Mouse (Mus musculus): Measurements from ENCODE around the gene Tnf. TPM values are rescaled to one million over a fixed set of nuclear protein-coding genes. Genes with fewer than 3 reads are reported as not detected.

The Tnf gene
- polyA plus RNA-seq, 1 experiment from 2014 or later = not detected

- Histone ChIP-seq H3K4me3 (ENCODE audit: low read depth, low read length) (no peak overlapping the region), H3K4me2 (ENCODE audit: low read depth, low read length) (no peak overlapping the region), H3K27ac (replicated peaks; ENCODE audit: low read depth, low read length) (no peak overlapping the region), H3K4me1 (ENCODE audit: control insufficient read depth, insufficient read depth, low read length) (no peaks in the 10 kb centered on the region), H3K9me3 (replicated peaks; ENCODE audit: control insufficient read depth, low read length) (no peaks in the 10 kb centered on the region), H3K9ac (replicated peaks; ENCODE audit: low read length) (no peak overlapping the region), H3K27me3 (ENCODE audit: control insufficient read depth, insufficient read depth, low read length) (no peaks in the 10 kb centered on the region), H3K36me3 (replicated peaks; ENCODE audit: control insufficient read depth, insufficient read depth, low read depth, low read length) (no peaks in the 10 kb centered on the region)
- DNase-seq (ENCODE audit: low spot score) (no peak), ATAC-seq (replicated peaks; ENCODE audit: insufficient number of reproducible peaks, low FRiP score, low TSS enrichment, low read depth) (no peak)
- WGBS = 72% methylated on average over 11 of the region's 11 CpGs
Measured at GRCm38 (mm10) chr17:35172445-35173234, 29.2 kb downstream of the Tnf start.

- Histone ChIP-seq H3K27me3 (ENCODE audit: control insufficient read depth, insufficient read depth, low read length) (no peaks in the 10 kb centered on the region), H3K36me3 (replicated peaks; ENCODE audit: control insufficient read depth, insufficient read depth, low read depth, low read length) (no peaks in the 10 kb centered on the region), H3K9ac (replicated peaks; ENCODE audit: low read length) (no peak overlapping the region), H3K4me3 (ENCODE audit: low read depth, low read length) (no peak overlapping the region), H3K27ac (replicated peaks; ENCODE audit: low read depth, low read length) (no peak overlapping the region), H3K9me3 (replicated peaks; ENCODE audit: control insufficient read depth, low read length) (no peaks in the 10 kb centered on the region), H3K4me2 (ENCODE audit: low read depth, low read length) (no peak overlapping the region), H3K4me1 (ENCODE audit: control insufficient read depth, insufficient read depth, low read length) (no peaks in the 10 kb centered on the region)
- DNase-seq (ENCODE audit: low spot score) = peak; percentile 84
- WGBS = 22% methylated on average over 4 of the region's 4 CpGs
- ATAC-seq (replicated peaks; ENCODE audit: insufficient number of reproducible peaks, low FRiP score, low TSS enrichment, low read depth) = no peak
Measured at GRCm38 (mm10) chr17:35168541-35169207, 33.1 kb downstream of the Tnf start.

- Histone ChIP-seq H3K27ac (replicated peaks; ENCODE audit: low read depth, low read length) (no peak overlapping the region), H3K9me3 (replicated peaks; ENCODE audit: control insufficient read depth, low read length) (no peaks in the 10 kb centered on the region), H3K4me1 (ENCODE audit: control insufficient read depth, insufficient read depth, low read length) (peaks cover 2% of the 10 kb centered on the region; the same call in 1 of the 2 replicates), H3K4me2 (ENCODE audit: low read depth, low read length) (no peak overlapping the region), H3K9ac (replicated peaks; ENCODE audit: low read length) (no peak overlapping the region), H3K4me3 (ENCODE audit: low read depth, low read length) (no peak overlapping the region), H3K36me3 (replicated peaks; ENCODE audit: control insufficient read depth, insufficient read depth, low read depth, low read length) (no peaks in the 10 kb centered on the region), H3K27me3 (ENCODE audit: control insufficient read depth, insufficient read depth, low read length) (no peaks in the 10 kb centered on the region)
- 84% methylated on average over 7 of the region's 7 CpGs for WGBS
- ATAC-seq (replicated peaks; ENCODE audit: insufficient number of reproducible peaks, low FRiP score, low TSS enrichment, low read depth) = no peak
- DNase-seq (ENCODE audit: low spot score) = no peak
Measured at GRCm38 (mm10) chr17:35167794-35168193, 34.0 kb downstream of the Tnf start.

GRCm38 (mm10) chr17:35166352-35167035 lies 35.3 kb downstream of the Tnf start:
- H3K9ac ChIP-seq (replicated peaks; ENCODE audit: low read length) = peak overlapping the region; percentile 38; the same call in 1 of the 2 replicates
- H3K4me2 ChIP-seq (ENCODE audit: low read depth, low read length) = peak overlapping the region; percentile 36; the same call in 1 of the 2 replicates
- no peaks in the 10 kb centered on the region for H3K27me3 ChIP-seq (ENCODE audit: control insufficient read depth, insufficient read depth, low read length)
- DNase-seq (ENCODE audit: low spot score) (peak; percentile 81), ATAC-seq (replicated peaks; ENCODE audit: insufficient number of reproducible peaks, low FRiP score, low TSS enrichment, low read depth) (0 out of 2 replicates have a peak, but pooled peaks have one; percentile 11)
- no peaks in the 10 kb centered on the region for H3K9me3 ChIP-seq (replicated peaks; ENCODE audit: control insufficient read depth, low read length)
- H3K27ac ChIP-seq (replicated peaks; ENCODE audit: low read depth, low read length) = no peak overlapping the region
- H3K4me1 ChIP-seq (ENCODE audit: control insufficient read depth, insufficient read depth, low read length) = peaks cover 2% of the 10 kb centered on the region; the same call in 1 of the 2 replicates
- H3K4me3 ChIP-seq (ENCODE audit: low read depth, low read length) = no peak overlapping the region
- WGBS = 74% methylated on average over 8 of the region's 8 CpGs
- no peaks in the 10 kb centered on the region; the same call in 1 of the 2 replicates for H3K36me3 ChIP-seq (replicated peaks; ENCODE audit: control insufficient read depth, insufficient read depth, low read depth, low read length)

- Histone ChIP-seq H3K4me2 (ENCODE audit: low read depth, low read length) (peak overlapping the region; percentile 36), H3K36me3 (replicated peaks; ENCODE audit: control insufficient read depth, insufficient read depth, low read depth, low read length) (peaks cover 8% of the 10 kb centered on the region), H3K27ac (replicated peaks; ENCODE audit: low read depth, low read length) (peak overlapping the region; percentile 80), H3K4me3 (ENCODE audit: low read depth, low read length) (peak overlapping the region; percentile 91), H3K4me1 (ENCODE audit: control insufficient read depth, insufficient read depth, low read length) (peaks cover 2% of the 10 kb centered on the region; the same call in 1 of the 2 replicates), H3K9me3 (replicated peaks; ENCODE audit: control insufficient read depth, low read length) (no peaks in the 10 kb centered on the region), H3K9ac (replicated peaks; ENCODE audit: low read length) (peak overlapping the region; percentile 39), H3K27me3 (ENCODE audit: control insufficient read depth, insufficient read depth, low read length) (no peaks in the 10 kb centered on the region)
- DNase-seq (ENCODE audit: low spot score) (peak; percentile 21), ATAC-seq (replicated peaks; ENCODE audit: insufficient number of reproducible peaks, low FRiP score, low TSS enrichment, low read depth) (peak; percentile 82)
- WGBS = 24% methylated on average over 12 of the region's 12 CpGs
Measured at GRCm38 (mm10) chr17:35165451-35166155, 36.2 kb downstream of the Tnf start.

- peak within 1 kb of the TSS; percentile 96 for H3K4me2 ChIP-seq (ENCODE audit: low read depth, low read length)
- H3K36me3 ChIP-seq (replicated peaks; ENCODE audit: control insufficient read depth, insufficient read depth, low read depth, low read length) = peaks cover 16% of the 10 kb centered on the region
- H3K4me3 ChIP-seq (ENCODE audit: low read depth, low read length) = peak within 1 kb of the TSS; percentile 91
- DNase-seq (ENCODE audit: low spot score) (peak; percentile 98), ATAC-seq (replicated peaks; ENCODE audit: insufficient number of reproducible peaks, low FRiP score, low TSS enrichment, low read depth) (peak; percentile 89)
- no peaks in the 10 kb centered on the region for H3K9me3 ChIP-seq (replicated peaks; ENCODE audit: control insufficient read depth, low read length)
- peak within 1 kb of the TSS; percentile 99 for H3K9ac ChIP-seq (replicated peaks; ENCODE audit: low read length)
- H3K27me3 ChIP-seq (ENCODE audit: control insufficient read depth, insufficient read depth, low read length) = no peaks in the 10 kb centered on the region
- peak within 1 kb of the TSS; percentile 93 for H3K27ac ChIP-seq (replicated peaks; ENCODE audit: low read depth, low read length)
- WGBS = under 1% methylated on average over 53 of the region's 89 CpGs
- H3K4me1 ChIP-seq (ENCODE audit: control insufficient read depth, insufficient read depth, low read length) = peaks cover 2% of the 10 kb centered on the region; the same call in 1 of the 2 replicates
Measured at GRCm38 (mm10) chr17:35164568-35165450, 37.0 kb downstream of the Tnf start, which contains the start of gene Prrc2a. TSS of gene Prrc2a (minus strand) at chr17:35164897.

GRCm38 (mm10) chr17:35164218-35164567 lies 37.6 kb downstream of the Tnf start:
- H3K4me2 ChIP-seq (ENCODE audit: low read depth, low read length) = peak overlapping the region; percentile 96
- no peaks in the 10 kb centered on the region for H3K9me3 ChIP-seq (replicated peaks; ENCODE audit: control insufficient read depth, low read length)
- peak overlapping the region; percentile 91 for H3K4me3 ChIP-seq (ENCODE audit: low read depth, low read length)
- WGBS = under 1% methylated on average over 20 of the region's 28 CpGs
- H3K27ac ChIP-seq (replicated peaks; ENCODE audit: low read depth, low read length) = peak overlapping the region; percentile 93
- peak overlapping the region; percentile 99 for H3K9ac ChIP-seq (replicated peaks; ENCODE audit: low read length)
- H3K27me3 ChIP-seq (ENCODE audit: control insufficient read depth, insufficient read depth, low read length) = no peaks in the 10 kb centered on the region
- no peak for DNase-seq (ENCODE audit: low spot score)
- ATAC-seq (replicated peaks; ENCODE audit: insufficient number of reproducible peaks, low FRiP score, low TSS enrichment, low read depth) = no peak; the same call in 1 of the 2 replicates
- peaks cover 21% of the 10 kb centered on the region for H3K36me3 ChIP-seq (replicated peaks; ENCODE audit: control insufficient read depth, insufficient read depth, low read depth, low read length)
- H3K4me1 ChIP-seq (ENCODE audit: control insufficient read depth, insufficient read depth, low read length) = peaks cover 2% of the 10 kb centered on the region; the same call in 1 of the 2 replicates
